Mouse (Mus musculus) ES-E14 (cell line): Measurements from ENCODE around the gene Teddm1b.

Experiments
- CHD2 ChIP-seq: IDR thresholded peaks from 2 replicates; pipeline ENCODE4 v1.6.1; 2014; ENCODE audit warnings: mild to moderate bottlenecking, low read depth, low read length, inconsistent platforms
- ZNF384 ChIP-seq: IDR thresholded peaks from 2 replicates; pipeline ENCODE4 v1.6.1; 2012; ENCODE audit warnings: low read depth, low read length, inconsistent platforms

- TF ChIP-seq CHD2 = no peak
- no peak for TF ChIP-seq ZNF384
Measured at GRCm38 (mm10) chr1:153908208-153908607, 34.1 kb downstream of the Teddm1b start.
